ENCODE assay signal across 8 mouse cellular contexts in the genomic region with DNA sequence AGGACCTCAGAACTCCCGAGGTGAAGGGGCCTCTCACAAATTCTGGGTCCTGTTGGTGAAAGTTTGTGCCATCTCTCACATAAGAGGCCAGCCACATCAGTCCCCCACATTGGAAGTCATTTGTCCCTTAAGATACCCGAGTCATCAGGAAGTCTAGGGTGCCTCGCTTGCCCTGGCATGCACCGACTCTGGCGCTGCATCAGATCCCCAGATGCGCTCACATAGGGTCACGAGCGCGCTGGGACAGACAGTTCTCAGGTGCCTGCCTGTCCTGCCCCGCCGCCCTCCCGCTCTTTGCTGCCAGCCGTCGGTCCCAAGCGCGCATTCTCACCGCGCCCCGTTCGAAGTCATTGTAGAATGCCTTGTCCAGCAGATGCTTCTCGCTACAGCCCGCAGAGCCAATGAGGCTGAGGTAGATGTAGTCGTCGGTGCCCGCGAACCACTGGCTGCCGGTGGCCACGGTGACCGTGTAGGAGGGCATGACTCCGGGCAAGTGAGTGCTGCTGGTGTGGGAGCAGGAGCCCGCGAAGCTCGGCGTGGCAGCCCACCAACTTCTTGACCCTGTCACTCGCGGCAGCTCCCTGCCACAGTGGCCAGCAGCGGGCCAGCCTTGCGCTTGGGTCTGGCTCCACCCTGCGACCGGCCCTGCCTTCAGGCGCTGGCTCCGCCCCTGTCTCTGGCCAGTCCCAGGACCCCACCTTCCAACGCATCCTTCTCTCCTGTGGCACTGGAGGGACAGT. TPM values are rescaled to one million over a fixed set of nuclear protein-coding genes. Genes with fewer than 3 reads are reported as not detected.
A peak's percentile ranks its signal among the peaks of the same experiment; 100 is the strongest.
DNase-seq lines count a peak whose midpoint lies in the region; ATAC-seq and TF ChIP-seq lines count a peak whose summit lies in the region.

TSS of gene Alox5 (minus strand) at position 635 of the 740 bp plus-strand sequence.

- TF ChIP-seq POLR2A in ES-Bruce4 (IDR thresholded peaks at IDR 0.05; ENCODE audit: insufficient read depth, low read length) = no peak

- peaks cover 3% of the 10 kb centered on the region; the same call in 1 of the 2 replicates for H3K27me3 ChIP-seq in ES-Bruce4 (ENCODE audit: control insufficient read depth, insufficient read depth, low read length, poor library complexity, severe bottlenecking)
- peaks cover 40% of the 10 kb centered on the region for H3K27me3 ChIP-seq in forebrain, embryonic 13.5 days
- peaks cover 16% of the 10 kb centered on the region for H3K27me3 ChIP-seq in midbrain, embryonic 16.5 days (ENCODE audit: control insufficient read depth, insufficient read depth, low read depth, low read length)

- H3K4me3 ChIP-seq in ES-Bruce4 (ENCODE audit: low read depth, low read length) = peak within 1 kb of the TSS; percentile 70
- peak within 1 kb of the TSS; percentile 35 for H3K4me3 ChIP-seq in forebrain, embryonic 13.5 days
- peak within 1 kb of the TSS; percentile 40 for H3K4me3 ChIP-seq in midbrain, embryonic 16.5 days (ENCODE audit: low read depth, low read length)

- H3K36me3 ChIP-seq in ES-Bruce4 (ENCODE audit: control insufficient read depth, insufficient read depth, low read length, poor library complexity, severe bottlenecking) = no peaks in the 10 kb centered on the region
- no peaks in the 10 kb centered on the region for H3K36me3 ChIP-seq in forebrain, embryonic 13.5 days (ENCODE audit: poor library complexity, severe bottlenecking)
- no peaks in the 10 kb centered on the region for H3K36me3 ChIP-seq in midbrain, embryonic 16.5 days (ENCODE audit: control insufficient read depth, insufficient read depth, low read length)

- H3K4me2 ChIP-seq in forebrain, embryonic 13.5 days = peak within 1 kb of the TSS; percentile 65
- peak within 1 kb of the TSS; percentile 71 for H3K4me2 ChIP-seq in midbrain, embryonic 16.5 days (ENCODE audit: low read length)

- peak within 1 kb of the TSS; percentile 12; the same call in 1 of the 2 replicates for H3K9ac ChIP-seq in ES-Bruce4 (ENCODE audit: low read depth, poor library complexity, severe bottlenecking)
- peak within 1 kb of the TSS; percentile 52 for H3K9ac ChIP-seq in forebrain, embryonic 13.5 days
- H3K9ac ChIP-seq in midbrain, embryonic 16.5 days (ENCODE audit: low read depth, low read length) = peak within 1 kb of the TSS; percentile 41; the same call in 1 of the 2 replicates

- no peaks in the 10 kb centered on the region for H3K4me1 ChIP-seq in ES-Bruce4 (ENCODE audit: control insufficient read depth, insufficient read depth, low read length)
- peaks cover 9% of the 10 kb centered on the region for H3K4me1 ChIP-seq in forebrain, embryonic 13.5 days
- peaks cover 6% of the 10 kb centered on the region; the same call in 1 of the 2 replicates for H3K4me1 ChIP-seq in midbrain, embryonic 16.5 days (ENCODE audit: control insufficient read depth, insufficient read depth, low read length)

- peak; percentile 55; the same call in 1 of the 2 replicates for ATAC-seq in forebrain, embryonic 13.5 days
- ATAC-seq in midbrain, embryonic 16.5 days = 0 out of 2 replicates have a peak, but pooled peaks have one; percentile 39

- TF ChIP-seq EP300 in ES-Bruce4 (IDR thresholded peaks at IDR 0.05; ENCODE audit: insufficient read depth, low read depth, low read length) = no peak

- intact Hi-C loops in heart, postnatal 36 days (cut with DNase I) = no loop called here

- 1% methylated on average over 43 of the region's 43 CpGs for WGBS in forebrain, embryonic 13.5 days
- 2% methylated on average over 43 of the region's 43 CpGs for WGBS in midbrain, embryonic 16.5 days

- DNase-seq in ZHBTc4 (ENCODE audit: low read depth, low spot score) (peak; percentile 45), liver (peak; percentile 44)
- DNase-seq in heart, postnatal 36 days = peak; percentile 40 to 47
- DNase-seq in urinary bladder, adult 2 months (ENCODE audit: low spot score) = no peak
- DNase-seq in layer of hippocampus, adult 8-10 months (ENCODE audit: low spot score in 2 of 2) = no peak

- H3K9me3 ChIP-seq in ES-Bruce4 (replicated peaks; ENCODE audit: control insufficient read depth, insufficient read depth, low read length, poor library complexity, severe bottlenecking) = no peaks in the 10 kb centered on the region
- H3K9me3 ChIP-seq in forebrain, embryonic 13.5 days (replicated peaks) = no peaks in the 10 kb centered on the region
- H3K9me3 ChIP-seq in midbrain, embryonic 16.5 days (replicated peaks; ENCODE audit: control insufficient read depth, low read length, poor library complexity, severe bottlenecking) = no peaks in the 10 kb centered on the region

- TF ChIP-seq CTCF in ES-Bruce4 (IDR thresholded peaks at IDR 0.05; ENCODE audit: low read depth, low read length) = no peak

- no peak within 1 kb of the TSS for H3K27ac ChIP-seq in ES-Bruce4 (ENCODE audit: insufficient read depth, low read length)
- no peak within 1 kb of the TSS for H3K27ac ChIP-seq in forebrain, embryonic 13.5 days
- H3K27ac ChIP-seq in midbrain, embryonic 16.5 days (ENCODE audit: low read length) = no peak within 1 kb of the TSS

RNA-seq across cellular contexts. Expression of gene Alox5, which starts in this region (rescaled TPM):
- polyA plus RNA-seq in ES-Bruce4 (2011; ENCODE audit: insufficient read depth, insufficient read length, low read depth, missing spikeins) = 5.6 and 6.5 TPM in 2 replicates
- polyA plus RNA-seq in forebrain, embryonic 13.5 days (2015; fragmentation: Nextera tagmentation; extraction: Ambion mirVana) = 0.17 and 0.82 TPM in 2 replicates
- 10 to 100 TPM in 1 of 2 experiments, 1 to 10 TPM in 1; 8.6 to 14.9 TPM for total RNA-seq in heart, postnatal 36 days (2021)
- 0.73 and 1.0 TPM in 2 replicates for polyA plus RNA-seq in midbrain, embryonic 16.5 days (2015; fragmentation: Nextera tagmentation; extraction: Ambion mirVana)
- polyA plus RNA-seq in urinary bladder, adult 2 months (2012; rRNA removed) = 4.0 TPM in 2 replicates
- 1 to 10 TPM; 1.4 to 5.7 (median 3.8) TPM for total RNA-seq in layer of hippocampus, adult 8-10 months (2022)

Comparison
In these comparisons a context has a peak if more than half of its experiments do, and no peak if none do; other contexts are left out.
1. Peak in ATAC-seq, H3K4me3 ChIP-seq, H3K9ac ChIP-seq and H3K4me2 ChIP-seq in forebrain, embryonic 13.5 days; RNA of the gene not detected or under 1 TPM.
2. DNase-seq: peak in ZHBTc4 (single experiment), heart, postnatal 36 days (2 of 2) and liver (single experiment); none in urinary bladder, adult 2 months (single experiment) and layer of hippocampus, adult 8-10 months (0 of 2).
3. Peak in every context shown above with its lines, with median percentiles within 50 percentile points of each other: H3K4me3 ChIP-seq and H3K9ac ChIP-seq.